In genomic region chr12:73842000-73842675, GRCm38 (mm10) we compare ENCODE assay signal across 13 mouse cellular contexts. TPM values are rescaled to one million over a fixed set of nuclear protein-coding genes. Genes with fewer than 3 reads are reported as not detected.
DNase-seq lines count a peak whose midpoint lies in the region; ATAC-seq lines count a peak whose summit lies in the region.
"Had no signal": no experiment of that assay in that cellular context is flagged by ENCODE, and none has a peak within 500 bp of the region (broad histone marks: within the 10 kb centered on the region; RNA-seq: fewer than 3 reads in every experiment).

No protein-coding gene starts in this region.

- no peaks in the 10 kb centered on the region for H3K4me1 ChIP-seq in forebrain, embryonic 11.5 days (replicated peaks; ENCODE audit: control insufficient read depth, insufficient read depth, low read length)
- no peaks in the 10 kb centered on the region for H3K4me1 ChIP-seq in hindbrain, embryonic 12.5 days
- H3K4me1 ChIP-seq: embryonic facial prominence, embryonic 10.5 days; neural tube, embryonic 13.5 days had no signal

- peak; percentile 67 for ATAC-seq in megakaryocyte, adult 5-6 weeks (ENCODE audit: poor library complexity, severe bottlenecking)
- no peak for ATAC-seq in forebrain, embryonic 11.5 days (replicated peaks; ENCODE audit: low FRiP score)
- ATAC-seq in hindbrain, embryonic 12.5 days (ENCODE audit: low FRiP score) = no peak
- ATAC-seq: forebrain, postnatal 0 days had no signal

- WGBS in forebrain, embryonic 11.5 days = 82% methylated on average over 9 of the region's 9 CpGs
- 80% methylated on average over 9 of the region's 9 CpGs for WGBS in hindbrain, embryonic 12.5 days

- H3K36me3 ChIP-seq in forebrain, embryonic 11.5 days (ENCODE audit: control insufficient read depth, insufficient read depth, low read length) = no peaks in the 10 kb centered on the region
- no peaks in the 10 kb centered on the region for H3K36me3 ChIP-seq in hindbrain, embryonic 12.5 days
- H3K36me3 ChIP-seq: embryonic facial prominence, embryonic 10.5 days; neural tube, embryonic 13.5 days had no signal

- no peak overlapping the region for H3K4me3 ChIP-seq in forebrain, embryonic 11.5 days (ENCODE audit: low read depth, low read length)
- H3K4me3 ChIP-seq in hindbrain, embryonic 12.5 days = no peak overlapping the region
- H3K4me3 ChIP-seq: embryonic facial prominence, embryonic 10.5 days; neural tube, embryonic 13.5 days had no signal

- no peaks in the 10 kb centered on the region for H3K27me3 ChIP-seq in forebrain, embryonic 11.5 days (ENCODE audit: control insufficient read depth, insufficient read depth, low read length)
- no peaks in the 10 kb centered on the region for H3K27me3 ChIP-seq in hindbrain, embryonic 12.5 days
- H3K27me3 ChIP-seq: neural tube, embryonic 13.5 days had no signal

- H3K4me2 ChIP-seq in forebrain, embryonic 11.5 days (ENCODE audit: low read depth, low read length, severe bottlenecking) = no peak overlapping the region
- no peak overlapping the region for H3K4me2 ChIP-seq in hindbrain, embryonic 12.5 days (replicated peaks)
- H3K4me2 ChIP-seq: neural tube, embryonic 13.5 days had no signal

- H3K9ac ChIP-seq in forebrain, embryonic 11.5 days (ENCODE audit: low read length) = no peak overlapping the region
- H3K9ac ChIP-seq in hindbrain, embryonic 12.5 days = no peak overlapping the region
- H3K9ac ChIP-seq: forebrain, postnatal 0 days; neural tube, embryonic 13.5 days had no signal

- no peaks in the 10 kb centered on the region for H3K9me3 ChIP-seq in forebrain, embryonic 11.5 days (ENCODE audit: control insufficient read depth, low read length)
- H3K9me3 ChIP-seq in hindbrain, embryonic 12.5 days (replicated peaks) = no peaks in the 10 kb centered on the region
- H3K9me3 ChIP-seq: embryonic facial prominence, embryonic 10.5 days; neural tube, embryonic 13.5 days had no signal

- H3K27ac ChIP-seq in forebrain, embryonic 11.5 days (ENCODE audit: low read depth, low read length) = no peak overlapping the region
- no peak overlapping the region for H3K27ac ChIP-seq in hindbrain, embryonic 12.5 days
- H3K27ac ChIP-seq: embryonic facial prominence, embryonic 10.5 days; neural tube, embryonic 13.5 days had no signal

- DNase-seq in adrenal gland, postnatal 10 days = peak; percentile 19
- no peak for DNase-seq in adrenal gland, adult 8-10 months
- peak; percentile 62 for DNase-seq in 3134 (ENCODE audit: extremely low read depth, insufficient read length, low spot score)
- DNase-seq in T-cell, adult 2 months (ENCODE audit: low spot score) = peak; percentile 45
- no peak for DNase-seq in forebrain, embryonic 11.5 days (ENCODE audit: low spot score)
- no peak for DNase-seq in spleen, adult 18-20 months
- DNase-seq: forebrain, postnatal 0 days; kidney, adult 8-10 months; lung, postnatal 36 days had no signal

RNA-seq across cellular contexts. Expression of gene Hif1a, which starts 59.0 kb away (rescaled TPM):
- 10 to 100 TPM; 56.7 to 58.2 TPM for total RNA-seq in adrenal gland, postnatal 10 days (2021)
- total RNA-seq in adrenal gland, adult 8-10 months (2022) = 10 to 100 TPM; 61.1 to 71.2 (median 65.2) TPM
- 68.4 and 70.9 TPM in 2 replicates for total RNA-seq in megakaryocyte, adult 5-6 weeks (2015)
- total RNA-seq in megakaryocyte, adult 5-6 weeks (2017) = 85.4 and 89.4 TPM in 2 replicates
- polyA plus RNA-seq in forebrain, embryonic 11.5 days (2014; fragmentation: Nextera tagmentation; extraction: Ambion mirVana) = 124 and 130 TPM in 2 replicates
- polyA plus RNA-seq in hindbrain, embryonic 12.5 days (2016; fragmentation: Nextera tagmentation; extraction: Ambion mirVana) = 133 and 139 TPM in 2 replicates

Comparison
In these comparisons a context has a peak if more than half of its experiments do, and no peak if none do; other contexts are left out.
1. DNase-seq: peak in adrenal gland, postnatal 10 days (single experiment), 3134 (single experiment) and T-cell, adult 2 months (single experiment); none in adrenal gland, adult 8-10 months (single experiment), forebrain, embryonic 11.5 days (single experiment) and spleen, adult 18-20 months (0 of 2).